Mouse (Mus musculus): ENCODE data around the gene Coq6. TPM values are rescaled to one million over a fixed set of nuclear protein-coding genes. Genes with fewer than 3 reads are reported as not detected.
"Not testable (repeated sequence)": the region's sequence is repeated elsewhere in the genome, so short reads cannot be mapped to it uniquely, and the experiment has no call there.

Gene Coq6
- polyA plus RNA-seq (2014; fragmentation: Nextera tagmentation; extraction: Ambion mirVana), result 57.4 and 68.0 TPM in 2 replicates

DNA sequence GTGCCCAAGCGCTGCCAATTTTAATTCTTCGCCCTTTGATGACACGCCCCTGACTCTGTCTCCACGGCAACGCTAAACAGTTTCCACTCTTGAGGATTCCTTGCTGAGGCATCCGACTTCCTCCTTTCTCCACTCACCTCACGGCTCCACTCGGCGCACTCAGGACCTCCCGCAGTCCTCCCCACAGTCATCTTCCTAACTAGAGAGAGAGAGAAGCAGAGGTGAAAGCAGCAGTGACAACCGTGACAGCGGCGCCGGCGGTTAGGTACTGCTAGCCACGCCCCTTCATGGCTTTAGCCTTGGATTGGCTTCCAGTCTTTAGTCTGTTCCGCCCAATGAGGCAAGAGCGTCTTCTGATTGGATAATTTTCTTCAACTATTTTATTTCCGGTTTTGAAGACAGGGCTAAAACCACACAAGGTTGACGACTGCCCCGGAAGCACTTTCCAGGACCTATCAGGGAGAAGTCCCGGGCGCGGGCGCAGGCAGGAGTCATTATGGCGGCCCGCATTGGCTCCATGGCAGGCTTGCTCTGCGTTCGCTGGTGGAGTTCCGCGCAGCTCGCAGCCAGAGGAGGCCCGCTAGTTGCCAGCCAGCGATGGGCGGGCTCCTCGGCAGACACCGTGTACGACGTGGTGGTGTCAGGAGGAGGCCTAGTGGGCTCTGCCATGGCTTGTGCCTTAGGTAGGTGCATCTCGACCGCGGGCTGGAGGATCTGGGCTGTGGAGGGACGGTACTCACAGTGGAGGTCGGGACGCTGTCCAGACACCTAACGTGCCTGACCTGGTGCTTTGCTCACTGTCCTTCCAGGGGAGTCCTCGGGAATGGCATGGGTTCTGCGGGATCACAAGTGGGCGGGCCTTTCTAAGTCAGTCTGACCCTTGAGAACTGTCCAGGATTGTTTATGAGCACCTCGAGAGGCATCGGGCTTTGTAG is at the start of gene Coq6, which contains the start of gene Fam161b:
TSS of gene Coq6 (plus strand) at position 103 of the 935 bp plus-strand sequence.
TSS of gene Fam161b (minus strand) at position 279 of the 935 bp plus-strand sequence.
- Histone ChIP-seq H3K9ac (ENCODE audit: low read depth, low read length) (peak within 1 kb of the TSS; percentile 96), H3K27me3 (ENCODE audit: control insufficient read depth, insufficient read depth, low read length) (no peaks in the 10 kb centered on the region), H3K4me1 (ENCODE audit: control insufficient read depth, insufficient read depth, low read length) (peaks cover 11% of the 10 kb centered on the region), H3K9me3 (replicated peaks; ENCODE audit: control insufficient read depth, low read length) (no peaks in the 10 kb centered on the region), H3K36me3 (ENCODE audit: control insufficient read depth, insufficient read depth, low read length) (no peaks in the 10 kb centered on the region), H3K4me3 (ENCODE audit: low read depth, low read length) (peak within 1 kb of the TSS; percentile 99), H3K4me2 (peak within 1 kb of the TSS; percentile 90), H3K27ac (ENCODE audit: low read depth, low read length) (peak within 1 kb of the TSS; percentile 46; the same call in 1 of the 2 replicates)
- under 1% methylated on average over 51 of the region's 51 CpGs for WGBS (ENCODE audit: insufficient replicate concordance)
- ATAC-seq (replicated peaks; ENCODE audit: insufficient number of reproducible peaks, low FRiP score, low TSS enrichment), result peak; percentile 96

DNA sequence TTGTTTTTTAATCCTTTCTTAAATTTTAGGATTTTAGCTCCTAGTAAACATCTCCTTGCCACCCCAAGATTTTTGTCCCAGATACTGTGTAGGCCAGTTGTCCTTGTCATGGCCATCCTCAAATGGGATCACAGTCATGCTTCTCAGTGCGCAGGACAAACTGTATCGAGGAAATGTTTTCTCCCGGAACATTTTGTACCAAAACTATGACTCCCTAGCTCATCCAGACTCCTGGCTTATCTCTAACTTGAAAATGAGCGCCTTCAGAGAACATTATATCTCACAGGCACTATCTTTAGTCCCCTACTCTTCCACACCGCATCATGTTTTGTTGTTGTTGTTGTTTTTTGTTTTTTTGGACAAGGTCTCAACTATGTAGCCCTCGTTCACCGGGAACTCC is 45.5 kb upstream of the Coq6 start:
- WGBS (ENCODE audit: insufficient replicate concordance), result 36% methylated on average over 7 of the region's 7 CpGs
- Histone ChIP-seq H3K4me2 (peak overlapping the region; percentile 67), H3K9ac (ENCODE audit: low read depth, low read length) (peak overlapping the region; percentile 97), H3K27ac (ENCODE audit: low read depth, low read length) (peak overlapping the region; percentile 84), H3K27me3 (ENCODE audit: control insufficient read depth, insufficient read depth, low read length) (no peaks in the 10 kb centered on the region), H3K9me3 (replicated peaks; ENCODE audit: control insufficient read depth, low read length) (no peaks in the 10 kb centered on the region), H3K4me3 (ENCODE audit: low read depth, low read length) (peak overlapping the region; percentile 97), H3K4me1 (ENCODE audit: control insufficient read depth, insufficient read depth, low read length) (peaks cover 7% of the 10 kb centered on the region), H3K36me3 (ENCODE audit: control insufficient read depth, insufficient read depth, low read length) (no peaks in the 10 kb centered on the region; the same call in 1 of the 2 replicates)
- ATAC-seq (replicated peaks; ENCODE audit: insufficient number of reproducible peaks, low FRiP score, low TSS enrichment), result no peak

DNA sequence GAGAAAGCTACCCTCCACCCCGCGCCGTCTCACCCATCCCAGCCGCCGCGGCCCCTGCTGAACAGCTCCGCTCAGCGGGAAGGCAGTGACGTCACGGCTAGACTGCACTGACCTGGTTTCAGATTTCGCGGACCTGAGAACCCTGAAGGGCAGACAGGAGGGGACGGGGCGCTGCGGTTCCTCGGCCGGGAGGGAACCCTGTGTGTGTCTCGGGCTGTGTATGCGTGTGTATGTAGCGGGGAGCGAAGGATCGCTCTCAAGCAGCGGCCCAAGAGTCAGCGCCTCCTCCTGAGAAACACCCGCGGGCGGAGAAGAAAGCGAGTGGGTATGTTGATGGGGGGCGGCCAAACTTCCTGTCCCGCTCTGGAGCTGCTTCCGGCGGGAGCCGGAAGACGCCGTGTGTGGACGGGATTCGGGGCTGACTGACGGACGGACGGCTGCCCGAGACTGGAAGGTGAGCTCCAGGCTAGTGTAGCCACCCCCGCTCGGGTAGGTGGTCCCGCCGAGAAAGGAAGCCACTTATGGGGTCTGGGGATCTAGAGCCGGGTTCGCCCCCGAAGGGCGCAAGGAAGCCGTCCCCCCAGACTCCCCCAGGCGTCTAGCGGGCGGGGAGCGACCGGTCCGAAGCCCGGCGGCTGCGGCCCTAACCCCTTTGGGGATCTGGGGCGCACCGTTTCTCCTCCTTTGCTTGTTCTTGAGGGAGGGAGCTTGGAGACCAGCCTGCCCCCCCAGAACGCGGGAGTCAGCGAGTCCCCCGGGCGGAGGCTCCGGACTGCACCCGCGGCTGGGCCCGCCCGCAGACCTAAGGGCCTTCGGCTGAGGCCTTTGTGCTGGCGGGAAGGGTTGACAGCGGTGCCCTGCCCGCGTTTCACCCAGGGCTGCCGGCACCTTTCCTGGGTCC is 44.5 kb upstream of the Coq6 start, which contains the start of gene Zfp410:
TSS of gene Zfp410 (plus strand) at position 132 of the 901 bp plus-strand sequence.
- Histone ChIP-seq H3K4me1 (ENCODE audit: control insufficient read depth, insufficient read depth, low read length) (peaks cover 7% of the 10 kb centered on the region), H3K4me2 (peak within 1 kb of the TSS; percentile 67), H3K9me3 (replicated peaks; ENCODE audit: control insufficient read depth, low read length) (no peaks in the 10 kb centered on the region), H3K9ac (ENCODE audit: low read depth, low read length) (peak within 1 kb of the TSS; percentile 97), H3K27me3 (ENCODE audit: control insufficient read depth, insufficient read depth, low read length) (no peaks in the 10 kb centered on the region), H3K4me3 (ENCODE audit: low read depth, low read length) (peak within 1 kb of the TSS; percentile 97), H3K36me3 (ENCODE audit: control insufficient read depth, insufficient read depth, low read length) (no peaks in the 10 kb centered on the region; the same call in 1 of the 2 replicates), H3K27ac (ENCODE audit: low read depth, low read length) (peak within 1 kb of the TSS; percentile 84)
- under 1% methylated on average over 77 of the region's 77 CpGs for whole genome bisulfite sequencing (ENCODE audit: insufficient replicate concordance)
- ATAC-seq (replicated peaks; ENCODE audit: insufficient number of reproducible peaks, low FRiP score, low TSS enrichment), result peak; percentile 93

DNA sequence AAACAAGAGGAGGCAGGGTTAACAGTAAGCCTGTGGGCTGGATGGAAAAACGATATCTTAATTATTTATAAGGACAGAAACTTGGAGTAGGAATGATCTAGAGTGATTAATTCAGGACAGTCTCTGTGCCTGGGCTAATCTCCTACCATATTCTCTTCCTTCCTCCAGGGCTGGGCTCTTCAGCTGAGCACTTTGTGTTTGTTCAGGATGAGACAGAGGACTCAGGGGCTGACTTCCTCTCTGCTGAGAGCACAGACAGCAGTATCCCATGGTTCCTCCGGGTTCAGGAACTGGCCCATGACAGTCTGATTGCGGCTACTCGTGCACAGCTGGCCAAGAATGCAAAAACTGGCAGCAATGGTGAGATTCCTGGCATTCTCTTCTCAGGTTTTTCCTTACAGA is 34.3 kb upstream of the Coq6 start:
- no peak for ATAC-seq (replicated peaks; ENCODE audit: insufficient number of reproducible peaks, low FRiP score, low TSS enrichment)
- Histone ChIP-seq H3K4me2 (no peak overlapping the region), H3K36me3 (ENCODE audit: control insufficient read depth, insufficient read depth, low read length) (peaks cover 10% of the 10 kb centered on the region), H3K9ac (ENCODE audit: low read depth, low read length) (no peak overlapping the region), H3K4me1 (ENCODE audit: control insufficient read depth, insufficient read depth, low read length) (no peaks in the 10 kb centered on the region), H3K27me3 (ENCODE audit: control insufficient read depth, insufficient read depth, low read length) (no peaks in the 10 kb centered on the region), H3K4me3 (ENCODE audit: low read depth, low read length) (no peak overlapping the region), H3K9me3 (replicated peaks; ENCODE audit: control insufficient read depth, low read length) (no peaks in the 10 kb centered on the region), H3K27ac (ENCODE audit: low read depth, low read length) (no peak overlapping the region)
- WGBS (ENCODE audit: insufficient replicate concordance), result 54% methylated on average over 4 of the region's 4 CpGs

DNA sequence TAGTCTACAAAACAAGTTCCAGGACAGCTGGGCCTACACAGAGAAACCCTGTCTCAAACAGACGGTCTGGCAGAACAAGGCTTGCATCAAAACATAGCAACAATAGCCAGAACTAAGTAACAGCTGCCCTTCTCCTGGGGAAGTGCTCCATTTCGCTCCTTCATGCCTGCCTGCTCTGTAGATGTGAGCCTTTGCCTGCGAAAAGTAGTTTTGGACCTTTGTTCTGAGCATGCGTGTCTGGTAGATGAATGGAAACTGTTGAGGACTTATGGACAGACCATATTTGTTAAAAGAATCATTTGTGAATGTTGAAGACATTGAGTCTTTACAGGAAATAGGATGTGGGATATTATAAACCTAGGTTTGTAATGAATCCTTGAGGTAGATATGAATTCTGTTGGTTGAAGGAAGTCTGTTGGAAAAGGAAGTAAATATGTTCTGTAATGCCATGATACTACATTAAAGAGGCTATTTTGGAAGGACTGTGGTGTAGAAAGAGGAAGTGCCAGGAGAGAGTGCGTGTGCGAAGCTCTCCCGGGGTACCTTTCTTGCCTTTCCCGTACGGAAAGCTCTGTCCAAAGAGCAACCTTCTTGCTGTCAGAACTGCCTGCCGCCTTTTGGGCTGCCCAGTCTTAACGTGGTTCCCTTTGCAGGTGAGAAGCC is 24.4 kb upstream of the Coq6 start:
- WGBS (ENCODE audit: insufficient replicate concordance), result 95% methylated on average over 11 of the region's 11 CpGs

DNA sequence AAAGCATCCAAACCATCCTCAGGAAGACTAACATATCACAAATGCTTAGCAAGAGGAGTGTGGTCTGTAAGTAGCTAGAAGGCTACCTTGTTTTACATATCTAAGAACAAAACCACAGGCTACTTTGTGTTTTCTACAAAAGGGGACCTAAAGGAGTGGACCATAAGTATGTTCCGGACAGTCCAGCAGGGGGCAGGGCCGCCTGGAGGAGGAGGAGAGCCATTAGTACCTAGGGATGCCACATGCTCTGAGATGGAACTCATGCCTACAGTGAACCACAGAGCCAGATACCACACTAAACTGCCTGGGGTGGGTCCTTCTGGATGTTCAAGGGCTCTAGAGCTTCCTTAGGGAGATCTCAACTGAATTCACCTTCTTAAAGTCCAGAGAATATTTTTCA is 14.3 kb upstream of the Coq6 start:
- H3K27me3 ChIP-seq (ENCODE audit: control insufficient read depth, insufficient read depth, low read length), result no peaks in the 10 kb centered on the region
- ATAC-seq (replicated peaks; ENCODE audit: insufficient number of reproducible peaks, low FRiP score, low TSS enrichment), result no peak
- H3K9me3 ChIP-seq (replicated peaks; ENCODE audit: control insufficient read depth, low read length), result no peaks in the 10 kb centered on the region
- H3K9ac ChIP-seq (ENCODE audit: low read depth, low read length), result no peak overlapping the region
- no peaks in the 10 kb centered on the region for H3K4me1 ChIP-seq (ENCODE audit: control insufficient read depth, insufficient read depth, low read length)
- WGBS (ENCODE audit: insufficient replicate concordance), result 37% methylated on average over 2 of the region's 2 CpGs
- H3K4me2 ChIP-seq, result no peak overlapping the region
- H3K4me3 ChIP-seq (ENCODE audit: low read depth, low read length), result no peak overlapping the region
- no peak overlapping the region for H3K27ac ChIP-seq (ENCODE audit: low read depth, low read length)
- H3K36me3 ChIP-seq (ENCODE audit: control insufficient read depth, insufficient read depth, low read length), result peaks cover 13% of the 10 kb centered on the region; the same call in 1 of the 2 replicates

More for the DNA sequence above, 24.4 kb upstream of the Coq6 start:
- Histone ChIP-seq H3K27ac (ENCODE audit: low read depth, low read length) (no peak overlapping the region), H3K36me3 (ENCODE audit: control insufficient read depth, insufficient read depth, low read length) (peaks cover 38% of the 10 kb centered on the region), H3K4me3 (ENCODE audit: low read depth, low read length) (no peak overlapping the region), H3K4me1 (ENCODE audit: control insufficient read depth, insufficient read depth, low read length) (no peaks in the 10 kb centered on the region), H3K4me2 (no peak overlapping the region), H3K9ac (ENCODE audit: low read depth, low read length) (no peak overlapping the region), H3K27me3 (ENCODE audit: control insufficient read depth, insufficient read depth, low read length) (no peaks in the 10 kb centered on the region), H3K9me3 (replicated peaks; ENCODE audit: control insufficient read depth, low read length) (no peaks in the 10 kb centered on the region)
- ATAC-seq (replicated peaks; ENCODE audit: insufficient number of reproducible peaks, low FRiP score, low TSS enrichment), result no peak

DNA sequence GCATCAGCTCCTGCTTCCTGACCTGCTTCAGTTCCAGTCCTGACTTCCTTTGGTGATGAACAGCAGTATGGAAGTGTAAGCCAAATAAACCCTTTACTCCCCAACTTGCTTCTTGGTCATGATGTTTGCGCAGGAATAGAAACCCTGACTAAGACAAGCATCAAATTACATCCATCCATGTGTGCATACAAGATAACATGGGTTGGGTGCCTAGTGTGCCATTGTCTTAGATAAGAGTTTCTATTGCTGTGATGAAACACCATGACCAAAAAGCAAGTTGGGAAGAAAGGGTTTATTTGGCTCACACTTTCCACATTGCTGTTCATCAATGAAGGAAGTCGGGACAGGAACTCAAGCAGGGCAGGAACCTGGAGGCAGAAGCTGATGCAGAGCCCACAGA is 2.8 kb upstream of the Coq6 start:
- not testable (repeated sequence) for H3K27me3 ChIP-seq (ENCODE audit: control insufficient read depth, insufficient read depth, low read length); H3K36me3 ChIP-seq (ENCODE audit: control insufficient read depth, insufficient read depth, low read length); H3K27ac ChIP-seq (ENCODE audit: low read depth, low read length); H3K4me2 ChIP-seq; H3K9ac ChIP-seq (ENCODE audit: low read depth, low read length); H3K4me3 ChIP-seq (ENCODE audit: low read depth, low read length); H3K4me1 ChIP-seq (ENCODE audit: control insufficient read depth, insufficient read depth, low read length); H3K9me3 ChIP-seq (replicated peaks; ENCODE audit: control insufficient read depth, low read length); ATAC-seq (replicated peaks; ENCODE audit: insufficient number of reproducible peaks, low FRiP score, low TSS enrichment)
- WGBS (ENCODE audit: insufficient replicate concordance), result 64% methylated on average over 2 of the region's 2 CpGs

DNA sequence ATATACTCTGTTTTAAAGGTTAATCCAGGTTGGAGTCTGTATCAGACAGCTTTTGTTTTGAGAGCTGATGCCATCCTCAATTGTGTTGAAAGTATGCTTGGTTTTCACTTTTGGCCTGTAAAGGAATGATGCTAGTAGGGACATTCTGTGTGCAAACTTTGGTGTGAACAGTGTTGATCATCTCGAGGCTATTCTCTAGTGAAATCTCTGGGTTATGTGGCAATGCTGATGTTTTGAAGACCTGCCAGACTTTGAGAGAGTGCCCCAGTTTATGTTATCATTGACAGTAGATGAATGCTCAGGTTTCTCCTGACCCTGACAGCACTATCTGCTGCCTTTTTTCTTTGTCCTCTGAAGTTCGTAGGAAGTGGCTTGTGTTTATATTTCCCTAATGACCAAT is 1.4 kb downstream of the Coq6 start:
- Histone ChIP-seq H3K27ac (ENCODE audit: low read depth, low read length) (no peak overlapping the region), H3K4me1 (ENCODE audit: control insufficient read depth, insufficient read depth, low read length) (peaks cover 11% of the 10 kb centered on the region), H3K4me2 (peak overlapping the region; percentile 90), H3K9me3 (replicated peaks; ENCODE audit: control insufficient read depth, low read length) (no peaks in the 10 kb centered on the region), H3K4me3 (ENCODE audit: low read depth, low read length) (peak overlapping the region; percentile 99), H3K9ac (ENCODE audit: low read depth, low read length) (no peak overlapping the region), H3K27me3 (ENCODE audit: control insufficient read depth, insufficient read depth, low read length) (no peaks in the 10 kb centered on the region), H3K36me3 (ENCODE audit: control insufficient read depth, insufficient read depth, low read length) (no peaks in the 10 kb centered on the region)
- WGBS (ENCODE audit: insufficient replicate concordance), result 52% methylated on average over 2 of the region's 2 CpGs
- ATAC-seq (replicated peaks; ENCODE audit: insufficient number of reproducible peaks, low FRiP score, low TSS enrichment), result no peak

All from heart, embryonic 11.5 days (tissue).